Mouse (Mus musculus) hindbrain, embryonic 10.5 days (tissue): ENCODE data around the gene Ablim1. TPM values are rescaled to one million over a fixed set of nuclear protein-coding genes. Genes with fewer than 3 reads are reported as not detected.

Source experiments
- DNase-seq: peaks from one replicate; pipeline ENCODE4 v3.0.0-alpha.2; 2017; ENCODE audit warnings: low spot score
- H3K27ac ChIP-seq: fragments of 300-500 bp; sonication (generic); 2 replicates; pipeline ENCODE4 v1.5.1; 2016; ENCODE audit warnings: mild to moderate bottlenecking, moderate library complexity
- H3K27me3 ChIP-seq: fragments of 300-500 bp; sonication (generic); 2 replicates; pipeline ENCODE4 v1.6.1; 2016; ENCODE audit warnings: mild to moderate bottlenecking; ENCODE audit not compliant: poor library complexity, insufficient read depth, severe bottlenecking
- H3K36me3 ChIP-seq: fragments of 300-500 bp; sonication (generic); 2 replicates; pipeline ENCODE4 v1.6.1; 2016; ENCODE audit warnings: mild to moderate bottlenecking, moderate library complexity
- H3K4me1 ChIP-seq: fragments of 300-500 bp; sonication (generic); replicated peaks from 2 replicates; pipeline ENCODE4 v1.6.1; 2016; ENCODE audit warnings: mild to moderate bottlenecking
- H3K4me3 ChIP-seq: fragments of 300-500 bp; sonication (generic); 2 replicates; pipeline ENCODE4 v1.5.1; 2016; ENCODE audit warnings: mild to moderate bottlenecking, moderate library complexity
- H3K9me3 ChIP-seq: fragments of 300-500 bp; sonication (generic); 2 replicates; pipeline ENCODE4 v1.6.1; 2016; ENCODE audit warnings: mild to moderate bottlenecking, moderate library complexity
- WGBS: fragments of 180-500 bp; shearing (Covaris S2); methylation state at CpG from one replicate; pipeline ENCODE4 v1.1.7; 2016; 5-methylcytosine and 5-hydroxymethylcytosine counted together
- polyA plus RNA-seq: library from polyadenylated mRNA; unstranded; fragments of >200 nt; fragmentation: Nextera tagmentation; extraction: Ambion mirVana; gene quantifications from 2 replicates; pipeline ENCODE4 v1.2.1, GENCODE M21; 2016

Ablim1 gene
- polyA plus RNA-seq, 1 experiment from 2014 or later = 17.7 TPM

DNA sequence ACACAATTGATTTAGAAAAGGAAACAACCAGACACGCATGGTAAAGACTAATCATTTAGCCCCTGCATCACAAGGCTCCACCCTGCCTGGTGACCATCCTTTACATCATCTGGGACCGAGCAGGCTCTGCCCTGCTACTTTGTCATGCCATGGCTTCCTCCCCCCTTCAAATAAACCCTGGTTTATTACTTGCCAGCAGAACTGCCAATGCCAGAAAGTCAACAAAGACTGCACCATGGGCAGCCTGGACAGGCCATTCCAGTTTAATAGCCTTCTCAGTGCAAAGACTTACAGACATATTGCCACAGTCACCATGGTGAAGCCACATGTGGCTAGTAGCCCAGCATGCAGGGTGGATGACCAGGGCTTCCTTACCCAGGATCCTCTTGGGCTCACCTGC, 314.9 kb downstream of the Ablim1 start:
- Histone ChIP-seq H3K4me3 (no peak overlapping the region), H3K27ac (0 out of 2 replicates have a peak overlapping the region, but pooled peaks have one; percentile 23), H3K36me3 (no peaks in the 10 kb centered on the region), H3K27me3 (peaks cover 7% of the 10 kb centered on the region; the same call in 1 of the 2 replicates), H3K9me3 (no peaks in the 10 kb centered on the region), H3K4me1 (peaks cover 57% of the 10 kb centered on the region)
- no peak for DNase-seq
- WGBS = 68% methylated on average over 2 of the region's 2 CpGs

DNA sequence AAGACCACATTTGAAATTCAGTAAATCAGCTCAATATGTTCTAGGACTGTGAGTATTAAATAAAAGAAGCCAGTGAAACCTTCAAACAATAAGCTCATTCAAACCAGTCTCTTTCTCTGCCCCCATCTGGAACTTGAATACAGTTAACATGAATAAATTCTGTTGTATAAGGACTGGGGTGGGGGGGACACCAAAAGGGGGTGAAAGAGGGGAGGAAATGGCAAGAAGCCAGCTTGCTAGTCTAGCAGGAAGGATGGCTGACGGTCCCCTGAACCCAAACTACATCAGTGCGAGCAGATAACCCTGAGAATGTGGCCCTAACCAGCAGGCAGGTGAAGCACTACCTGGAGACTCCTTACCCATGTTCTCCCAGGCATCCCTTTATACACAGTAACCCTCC, 315.8 kb downstream of the Ablim1 start:
- WGBS = 86% methylated on average over 2 of the region's 2 CpGs
- Histone ChIP-seq H3K27me3 (peaks cover 4% of the 10 kb centered on the region; the same call in 1 of the 2 replicates), H3K9me3 (no peaks in the 10 kb centered on the region), H3K36me3 (no peaks in the 10 kb centered on the region), H3K27ac (no peak overlapping the region; the same call in 1 of the 2 replicates), H3K4me1 (peaks cover 66% of the 10 kb centered on the region), H3K4me3 (no peak overlapping the region)
- DNase-seq = no peak

DNA sequence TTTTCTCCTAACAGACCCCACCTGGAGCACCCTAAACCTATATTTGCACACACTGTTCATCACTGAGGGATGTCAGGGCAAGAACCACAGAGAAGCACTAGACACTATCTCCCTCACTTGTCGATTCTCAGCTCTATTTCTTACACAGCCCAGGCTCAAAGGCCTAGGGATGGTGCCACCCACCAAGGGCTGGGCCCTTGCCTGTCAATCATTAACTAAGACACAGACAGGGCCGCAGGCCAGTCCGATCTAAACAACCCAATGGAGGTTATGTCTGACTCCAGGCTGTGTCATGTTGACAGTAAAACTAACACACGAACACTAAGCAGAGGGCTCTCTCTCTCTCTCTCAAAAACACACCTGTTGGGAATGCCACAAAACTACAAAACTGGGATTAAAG, 316.4 kb downstream of the Ablim1 start:
- Histone ChIP-seq H3K9me3 (no peaks in the 10 kb centered on the region), H3K27me3 (peaks cover 4% of the 10 kb centered on the region; the same call in 1 of the 2 replicates), H3K4me3 (no peak overlapping the region), H3K27ac (no peak overlapping the region), H3K4me1 (peaks cover 63% of the 10 kb centered on the region), H3K36me3 (no peaks in the 10 kb centered on the region)
- DNase-seq = no peak
- WGBS = 76% methylated on average over 4 of the region's 4 CpGs

GRCm38 (mm10) chr19:56997164-56997599, 317.5 kb downstream of the Ablim1 start:
- WGBS = 3% methylated on average over 10 of the region's 10 CpGs
- Histone ChIP-seq H3K9me3 (no peaks in the 10 kb centered on the region), H3K27ac (peak overlapping the region; percentile 69), H3K27me3 (peaks cover 3% of the 10 kb centered on the region; the same call in 1 of the 2 replicates), H3K36me3 (no peaks in the 10 kb centered on the region), H3K4me1 (peaks cover 58% of the 10 kb centered on the region), H3K4me3 (peak overlapping the region; percentile 28)
- peak; percentile 77 for DNase-seq

DNA sequence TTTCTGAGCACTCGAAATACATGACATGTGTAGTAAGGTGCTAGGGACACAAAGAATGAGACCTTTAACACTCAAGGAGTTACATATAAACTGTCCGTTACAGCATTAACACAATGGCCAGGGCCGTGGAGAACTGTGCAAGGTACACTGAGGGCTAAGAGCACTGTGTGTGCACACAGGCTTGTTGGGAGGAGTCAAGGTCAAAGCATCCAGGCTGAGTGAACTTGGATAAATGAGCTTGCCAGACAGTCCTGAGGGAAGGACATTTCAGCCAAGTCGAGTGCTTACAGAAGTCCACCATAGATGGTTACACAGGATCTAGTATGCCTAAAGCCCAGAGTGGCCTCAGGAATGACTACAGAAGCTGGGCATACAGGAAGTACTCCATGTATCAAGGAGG, 319.3 kb downstream of the Ablim1 start:
- Histone ChIP-seq H3K27ac (no peak overlapping the region), H3K4me3 (no peak overlapping the region), H3K36me3 (no peaks in the 10 kb centered on the region), H3K9me3 (no peaks in the 10 kb centered on the region), H3K4me1 (peaks cover 67% of the 10 kb centered on the region), H3K27me3 (no peaks in the 10 kb centered on the region)
- 78% methylated on average over 4 of the region's 4 CpGs for WGBS
- DNase-seq = no peak

GRCm38 (mm10) chr19:56994653-56995052, 320.1 kb downstream of the Ablim1 start:
- Histone ChIP-seq H3K36me3 (no peaks in the 10 kb centered on the region), H3K9me3 (no peaks in the 10 kb centered on the region), H3K4me1 (peaks cover 68% of the 10 kb centered on the region), H3K27me3 (no peaks in the 10 kb centered on the region), H3K27ac (0 out of 2 replicates have a peak overlapping the region, but pooled peaks have one; percentile 9), H3K4me3 (no peak overlapping the region)
- no peak for DNase-seq
- 74% methylated on average over 4 of the region's 4 CpGs for WGBS

- no peaks in the 10 kb centered on the region for H3K9me3 ChIP-seq
- H3K27me3 ChIP-seq = no peaks in the 10 kb centered on the region
- no peak overlapping the region for H3K4me3 ChIP-seq
- H3K36me3 ChIP-seq = no peaks in the 10 kb centered on the region
- no peak overlapping the region for H3K27ac ChIP-seq
- peaks cover 68% of the 10 kb centered on the region for H3K4me1 ChIP-seq
- 87% methylated on average over 4 of the region's 4 CpGs for WGBS
- no peak for DNase-seq
Observed at GRCm38 (mm10) chr19:56993763-56994162, 321.0 kb downstream of the Ablim1 start.

DNA sequence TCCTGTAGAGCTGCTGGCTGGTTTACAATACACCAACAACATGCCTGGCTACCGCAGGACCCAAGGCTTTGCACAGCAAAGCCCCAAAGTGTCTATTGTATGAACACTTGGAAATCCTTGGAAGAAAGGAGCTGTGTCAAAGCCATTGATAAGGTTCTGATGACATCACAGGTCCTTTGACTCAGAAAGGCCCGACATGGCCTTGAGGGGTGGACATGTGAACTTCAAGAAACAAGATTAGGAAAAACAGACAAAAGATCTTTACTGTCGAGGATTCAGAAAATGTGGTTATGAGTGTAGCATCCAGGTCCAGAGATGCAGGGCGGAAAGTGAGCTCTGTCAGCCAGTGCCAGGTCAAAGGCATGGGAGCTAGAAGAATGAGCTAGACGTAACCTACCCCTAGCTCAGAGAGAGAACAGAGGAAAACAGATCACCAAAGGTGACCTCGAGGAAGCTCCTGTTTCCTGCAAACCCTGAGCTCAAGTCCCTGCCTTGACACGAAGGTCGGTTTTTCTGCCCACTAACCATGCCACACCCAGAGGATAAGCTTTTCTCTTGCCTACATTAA, 321.7 kb downstream of the Ablim1 start:
- Histone ChIP-seq H3K36me3 (no peaks in the 10 kb centered on the region), H3K9me3 (no peaks in the 10 kb centered on the region), H3K4me1 (peaks cover 70% of the 10 kb centered on the region)

GRCm38 (mm10) chr19:56990367-56991111, 324.2 kb downstream of the Ablim1 start:
- Histone ChIP-seq H3K4me3 (0 out of 2 replicates have a peak overlapping the region, but pooled peaks have one; percentile 9), H3K4me1 (peaks cover 62% of the 10 kb centered on the region), H3K9me3 (no peaks in the 10 kb centered on the region), H3K27ac (peak overlapping the region; percentile 86), H3K36me3 (no peaks in the 10 kb centered on the region), H3K27me3 (no peaks in the 10 kb centered on the region)
- peak; percentile 62 for DNase-seq
- WGBS = 31% methylated on average over 14 of the region's 14 CpGs

More for the DNA sequence above, 321.7 kb downstream of the Ablim1 start:
- no peak overlapping the region for H3K4me3 ChIP-seq
- 74% methylated on average over 8 of the region's 8 CpGs for WGBS
- H3K27ac ChIP-seq = no peak overlapping the region
- DNase-seq = no peak
- H3K27me3 ChIP-seq = no peaks in the 10 kb centered on the region

DNA sequence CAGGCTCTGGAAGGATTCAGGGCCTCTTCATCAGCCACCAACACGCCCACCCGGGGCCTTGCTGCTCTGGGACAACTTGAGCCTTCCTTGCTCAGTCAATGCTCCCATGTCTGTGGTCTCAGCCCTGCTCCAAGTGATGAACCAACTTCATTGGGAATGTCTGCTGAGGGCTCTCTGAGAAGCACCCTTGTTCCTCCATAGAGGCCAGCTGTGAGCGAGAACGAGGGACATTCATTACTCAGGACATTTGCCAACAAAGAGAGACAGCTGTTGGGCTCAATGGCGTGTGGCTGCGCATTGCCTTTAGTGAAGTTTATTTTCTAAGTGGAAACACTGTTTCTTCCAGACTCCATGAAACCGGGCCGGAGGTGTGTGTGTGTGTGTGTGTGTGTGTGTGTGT, 325.5 kb downstream of the Ablim1 start:
- no peak for DNase-seq
- Histone ChIP-seq H3K9me3 (no peaks in the 10 kb centered on the region), H3K4me3 (no peak overlapping the region), H3K36me3 (no peaks in the 10 kb centered on the region), H3K4me1 (peaks cover 57% of the 10 kb centered on the region), H3K27ac (peak overlapping the region; percentile 86), H3K27me3 (no peaks in the 10 kb centered on the region)
- 87% methylated on average over 8 of the region's 8 CpGs for WGBS

- WGBS = 71% methylated on average over 4 of the region's 4 CpGs
- no peak overlapping the region for H3K27ac ChIP-seq
- H3K27me3 ChIP-seq = no peaks in the 10 kb centered on the region
Observed at GRCm38 (mm10) chr19:56984229-56984628, 330.5 kb downstream of the Ablim1 start.

DNA sequence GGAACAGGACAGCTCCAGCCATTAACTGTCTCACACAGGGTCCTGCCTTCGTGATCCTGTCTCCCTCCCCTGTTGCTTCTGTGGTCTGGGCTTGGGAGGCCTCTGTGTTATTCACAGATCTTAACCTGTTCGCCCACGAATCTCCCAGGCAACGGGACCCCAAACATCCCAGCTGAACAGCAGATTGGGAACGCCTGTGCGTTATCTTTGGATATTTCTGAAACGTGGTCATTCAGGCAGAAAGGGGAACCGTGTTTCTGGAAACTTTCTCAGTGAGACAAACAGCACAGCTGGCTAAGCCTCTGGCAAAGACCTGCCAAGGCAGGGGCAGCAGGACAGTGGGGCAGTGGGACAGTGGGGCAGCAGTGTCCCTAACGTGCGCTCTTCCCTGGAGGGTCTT, 331.0 kb downstream of the Ablim1 start:
- H3K4me3 ChIP-seq = no peak overlapping the region
- 66% methylated on average over 10 of the region's 10 CpGs for WGBS

More at GRCm38 (mm10) chr19:56984229-56984628, 330.5 kb downstream of the Ablim1 start:
- no peak for DNase-seq
- Histone ChIP-seq H3K9me3 (no peaks in the 10 kb centered on the region), H3K4me3 (no peak overlapping the region), H3K36me3 (no peaks in the 10 kb centered on the region), H3K4me1 (peaks cover 35% of the 10 kb centered on the region)

More for the DNA sequence above, 331.0 kb downstream of the Ablim1 start:
- Histone ChIP-seq H3K9me3 (no peaks in the 10 kb centered on the region), H3K4me1 (peaks cover 30% of the 10 kb centered on the region), H3K27me3 (no peaks in the 10 kb centered on the region), H3K36me3 (no peaks in the 10 kb centered on the region), H3K27ac (peak overlapping the region; percentile 47; the same call in 1 of the 2 replicates)
- no peak for DNase-seq
